Mouse (Mus musculus) small intestine, adult 2 months (tissue): Measurements from ENCODE around the gene Rai1.

Source experiments
- CTCF ChIP-seq: fragments of 200-500 bp; IDR thresholded peaks from 2 replicates; pipeline ENCODE4 v1.5.1; 2012; ENCODE audit warnings: low read depth, mild to moderate bottlenecking, control low read depth, inconsistent platforms, low read length, moderate library complexity, mixed read lengths; ENCODE audit not compliant: insufficient replicate concordance, insufficient read length; ENCODE audit errors: extremely low read depth
- POLR2A ChIP-seq: fragments of 200-500 bp; IDR thresholded peaks from 2 replicates; pipeline ENCODE4 v1.6.1; 2012; ENCODE audit warnings: low read depth, mild to moderate bottlenecking, control low read depth, inconsistent platforms, low read length, moderate library complexity

- no peak for TF ChIP-seq POLR2A
- TF ChIP-seq CTCF, result no peak
These were observed 141.3 kb downstream of the Rai1 start for GRCm38 (mm10) chr11:60246077-60246476.
